Mouse (Mus musculus) CH12.LX (cell line): ENCODE results near the gene Ube4b. TPM values are rescaled to one million over a fixed set of nuclear protein-coding genes. Genes with fewer than 3 reads are reported as not detected.

Experiments used
- DNase-seq: peaks from one replicate; pipeline ENCODE4 v3.0.0-alpha.2; 2013; ENCODE audit errors: extremely low read depth
- H3K27ac ChIP-seq: 2 replicates; pipeline ENCODE4 v1.5.1; 2012; ENCODE audit warnings: low read depth, mild to moderate bottlenecking, control low read depth, moderate library complexity; ENCODE audit not compliant: insufficient read depth
- H3K27me3 ChIP-seq: replicated peaks from 2 replicates; pipeline ENCODE3; 2012; ENCODE audit warnings: inconsistent platforms
- H3K36me3 ChIP-seq, 2 experiments: replicated peaks in 1 of 2; 2 replicates each; pipeline versions ENCODE3 to v1.6.1; 2012; ENCODE audit warnings: inconsistent platforms in 1 of 2, low read length in 1 of 2, mild to moderate bottlenecking in 1 of 2, mixed read lengths in 1 of 2, moderate library complexity in 1 of 2; ENCODE audit not compliant: control insufficient read depth in 1 of 2, insufficient read depth in 1 of 2
- H3K4me1 ChIP-seq, 2 experiments: 2 replicates each; pipeline ENCODE4 v1.6.1; 2012; ENCODE audit warnings: inconsistent platforms in 1 of 2, moderate library complexity in 1 of 2; ENCODE audit not compliant: insufficient read depth in 2 of 2, control insufficient read depth in 1 of 2
- H3K4me2 ChIP-seq: 2 replicates; pipeline ENCODE4 v1.6.1; 2012; ENCODE audit warnings: low read depth, mild to moderate bottlenecking, control low read depth; ENCODE audit not compliant: poor library complexity, insufficient read depth, severe bottlenecking
- H3K4me3 ChIP-seq, 3 experiments: fragments of 150-350 bp in 1 of 3; sonication (generic) in 1 of 3; replicated peaks in 1 of 3; 2 replicates each; pipeline versions ENCODE3 to v1.5.1; 2011 to 2012; ENCODE audit warnings: low read depth in 2 of 3, low read length in 2 of 3, mild to moderate bottlenecking in 2 of 3, moderate library complexity in 2 of 3, control low read depth in 1 of 3, improper control_type of control experiment in 1 of 3, inconsistent platforms in 1 of 3, mixed read lengths in 1 of 3; ENCODE audit not compliant: poor library complexity in 1 of 3
- H3K79me2 ChIP-seq: replicated peaks from 2 replicates; pipeline ENCODE4 v1.6.1; 2012; ENCODE audit warnings: mild to moderate bottlenecking, moderate library complexity; ENCODE audit not compliant: control insufficient read depth, poor library complexity, insufficient read depth, severe bottlenecking; ENCODE audit errors: extremely low read depth
- H3K9ac ChIP-seq: 2 replicates; pipeline ENCODE4 v1.6.1; 2012; ENCODE audit warnings: low read depth, mild to moderate bottlenecking, control low read depth, moderate library complexity; ENCODE audit not compliant: insufficient read depth
- H3K9me3 ChIP-seq: replicated peaks from 2 replicates; pipeline ENCODE3; 2012; ENCODE audit warnings: low read length, inconsistent platforms, mixed read lengths
- CHD1 ChIP-seq: IDR thresholded peaks from 2 replicates; pipeline ENCODE4 v1.6.1; 2012; ENCODE audit warnings: low read depth, low read length, improper control_type of control experiment, inconsistent platforms
- ETS1 ChIP-seq: conservative IDR thresholded peaks from 2 replicates; pipeline ENCODE4 v1.6.1; 2012; ENCODE audit warnings: low read depth, mild to moderate bottlenecking, inconsistent platforms, low read length, improper control_type of control experiment, moderate library complexity
- KAT2A ChIP-seq: IDR thresholded peaks from 2 replicates; pipeline ENCODE4 v1.6.1; 2012; ENCODE audit warnings: low read length, improper control_type of control experiment, inconsistent platforms; ENCODE audit not compliant: insufficient replicate concordance
- MXI1 ChIP-seq: IDR thresholded peaks from 2 replicates; pipeline ENCODE4 v1.6.1; 2011; ENCODE audit warnings: mild to moderate bottlenecking, low read depth, low read length, improper control_type of control experiment
- NRF1 ChIP-seq: IDR thresholded peaks from 2 replicates; pipeline ENCODE4 v1.6.1; 2014; ENCODE audit warnings: low read depth, mild to moderate bottlenecking, inconsistent platforms, low read length, improper control_type of control experiment, moderate library complexity
- POLR2AphosphoS2 ChIP-seq: IDR thresholded peaks from 2 replicates; pipeline ENCODE4 v1.6.1; 2011; ENCODE audit warnings: low read depth, low read length, improper control_type of control experiment
- TCF12 ChIP-seq: IDR thresholded peaks from 2 replicates; pipeline ENCODE4 v1.6.1; 2014; ENCODE audit warnings: low read depth, mild to moderate bottlenecking, inconsistent platforms, low read length, improper control_type of control experiment
- ZC3H11A ChIP-seq: IDR thresholded peaks from 2 replicates; pipeline ENCODE4 v1.6.1; 2012; ENCODE audit warnings: low read depth, mild to moderate bottlenecking, inconsistent platforms, low read length, improper control_type of control experiment
- ZKSCAN1 ChIP-seq: IDR thresholded peaks from 2 replicates; pipeline ENCODE4 v1.6.1; 2012; ENCODE audit warnings: low read depth, inconsistent platforms, low read length, improper control_type of control experiment, borderline replicate concordance
- dilution Hi-C: fragments of 300-500 bp; cut with MboI; formaldehyde crosslinking; loops from 2 replicates; pipeline ENCODE4 v1.14.3; 2020; ENCODE audit warnings: low sequenced_read_pairs; ENCODE audit not compliant: extremely low pct_unique_long_range_greater_than_20kb, extremely low pct_ligation_motif_present
- in situ Hi-C: fragments of 300-500 bp; cut with MboI; formaldehyde crosslinking; loops from 3 replicates; pipeline ENCODE4 v1.14.3; 2019; ENCODE audit warnings: low sequenced_read_pairs, low pct_ligation_motif_present, low pct_unique_long_range_greater_than_20kb, mixed read lengths
- polyA plus RNA-seq: library from polyadenylated mRNA; unstranded; fragments of >175 nt; gene quantifications from 2 replicates; pipeline ENCODE4 v1.2.1, GENCODE M21; 2012; ENCODE audit warnings: low read depth; ENCODE audit not compliant: insufficient read length
- total RNA-seq, 2 experiments: library from RNA; depleted of rRNA; stranded (reverse); fragments of 300-350 nt in 1 of 2; fragments of >200 nt in 1 of 2; gene quantifications; 2 replicates each; pipeline ENCODE4 v1.2.3; 2012 to 2014

Ube4b gene
- total and polyA plus RNA-seq, 3 experiments: 13.1 to 60.0 (median 41.6) TPM

DNA sequence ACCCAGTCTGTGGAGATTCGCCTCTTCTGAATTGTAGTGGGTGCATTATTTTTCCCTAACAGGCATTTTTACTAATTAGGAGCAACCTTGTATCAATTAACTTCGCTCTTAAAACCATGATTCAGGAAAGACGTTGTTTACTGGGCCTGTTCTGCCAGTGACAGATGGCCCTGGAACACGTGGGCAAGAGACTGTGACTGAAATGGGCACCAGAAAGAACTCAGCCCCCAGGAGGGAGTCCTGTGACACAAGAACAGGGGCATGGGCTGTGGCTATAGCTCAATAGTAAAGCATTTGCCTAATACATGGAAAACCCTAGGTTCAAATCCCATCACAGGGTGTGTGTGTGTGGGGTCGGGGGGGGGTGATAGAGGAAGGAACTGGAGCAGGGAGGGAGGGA, 109.2 kb downstream of the Ube4b start:
- H3K4me3 ChIP-seq: no peak overlapping the region
- DNase-seq: no peak
- H3K36me3 ChIP-seq: no peaks in the 10 kb centered on the region
- in situ Hi-C loops: no loop called here
- dilution Hi-C loops: no loop called here
- no peaks in the 10 kb centered on the region for H3K79me2 ChIP-seq
- no peak overlapping the region for H3K27ac ChIP-seq
- H3K4me2 ChIP-seq: no peak overlapping the region
- TF ChIP-seq POLR2AphosphoS2 (no peak), NRF1 (no peak), ZC3H11A (no peak), CHD1 (no peak), ETS1 (no peak), KAT2A (no peak)
- peaks cover 9 to 13% of the 10 kb centered on the region in 2 experiments for H3K4me1 ChIP-seq
- H3K9me3 ChIP-seq: no peaks in the 10 kb centered on the region
- no peak overlapping the region for H3K9ac ChIP-seq
- H3K27me3 ChIP-seq: no peaks in the 10 kb centered on the region

DNA sequence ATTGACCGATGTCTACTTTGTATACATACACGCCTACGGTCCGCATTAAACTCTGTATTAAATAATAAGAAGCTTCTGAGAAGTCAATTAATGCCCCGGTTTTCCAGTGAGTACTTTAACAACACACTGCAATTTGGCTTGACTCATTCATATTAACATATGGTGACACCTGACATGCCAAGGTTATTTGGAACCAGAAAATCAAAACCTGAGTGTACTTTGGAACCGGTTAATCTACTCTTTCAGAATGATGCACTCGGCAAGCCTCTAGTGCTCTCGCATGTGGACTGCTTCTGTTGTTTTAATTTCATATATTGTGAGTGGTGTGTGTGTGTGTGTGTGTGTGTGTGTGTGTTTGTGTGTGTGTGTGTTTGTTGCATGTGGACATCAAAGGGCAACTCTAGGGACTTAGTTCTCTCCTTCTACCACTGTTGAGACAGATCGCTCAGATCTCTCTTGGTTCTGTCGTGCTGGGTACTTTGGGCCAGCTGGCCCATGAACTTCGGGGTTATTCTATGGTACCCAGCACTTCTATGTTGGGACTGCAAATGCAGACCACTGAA, 112.2 kb downstream of the Ube4b start:
- no peaks in the 10 kb centered on the region for H3K79me2 ChIP-seq
- H3K9ac ChIP-seq: no peak overlapping the region
- H3K36me3 ChIP-seq: no peaks in the 10 kb centered on the region
- no peak overlapping the region for H3K27ac ChIP-seq
- in situ Hi-C loops: no loop called here
- H3K4me3 ChIP-seq: no peak overlapping the region
- dilution Hi-C loops: no loop called here
- H3K27me3 ChIP-seq: no peaks in the 10 kb centered on the region
- no peak overlapping the region for H3K4me2 ChIP-seq
- TF ChIP-seq ZKSCAN1 (no peak), MXI1 (no peak)
- DNase-seq: no peak
- H3K9me3 ChIP-seq: no peaks in the 10 kb centered on the region
- peaks cover 3 to 7% of the 10 kb centered on the region in 2 experiments; a peak in 3 of 4 replicates for H3K4me1 ChIP-seq

DNA sequence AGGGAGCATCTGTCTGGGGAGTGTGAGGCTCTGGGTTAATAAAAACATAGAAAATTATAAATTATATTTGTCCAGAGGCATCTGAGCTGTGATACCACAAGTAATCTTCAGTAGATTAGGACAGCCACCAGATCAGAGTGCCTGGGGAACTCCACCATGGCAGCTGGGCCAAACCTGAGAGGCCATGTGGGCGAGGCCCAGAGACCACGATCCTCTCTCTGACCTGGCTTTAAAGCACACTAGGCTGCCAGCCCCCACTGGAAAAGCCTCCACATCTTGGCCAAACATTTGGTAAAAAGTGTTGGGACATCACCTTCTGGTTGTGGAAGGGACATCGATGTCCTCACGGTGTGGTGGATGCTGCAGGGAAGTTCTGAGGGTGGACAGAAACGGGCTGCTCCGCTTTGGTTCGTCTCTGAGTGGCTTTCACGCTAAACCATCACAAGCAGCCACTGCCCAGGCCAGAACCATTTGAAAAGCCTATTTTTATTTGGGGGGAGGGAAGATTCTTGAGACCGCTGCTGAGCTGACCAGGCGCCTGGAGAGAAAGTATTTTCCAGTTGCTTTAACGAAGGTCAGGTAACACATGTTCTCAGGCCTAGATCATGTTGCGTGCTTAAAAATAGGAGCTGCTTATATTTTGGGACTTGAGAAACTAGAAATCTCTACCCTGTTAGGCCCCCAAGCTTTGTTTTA, 112.8 kb downstream of the Ube4b start:
- DNase-seq: no peak
- Histone ChIP-seq H3K79me2 (no peaks in the 10 kb centered on the region), H3K36me3 (no peaks in the 10 kb centered on the region), H3K4me2 (no peak overlapping the region), H3K9ac (0 out of 2 replicates have a peak overlapping the region, but pooled peaks have one; percentile 1), H3K4me3 (no peak overlapping the region), H3K4me1 (peaks cover 3 to 7% of the 10 kb centered on the region in 2 experiments; a peak in 3 of 4 replicates), H3K27me3 (no peaks in the 10 kb centered on the region), H3K9me3 (no peaks in the 10 kb centered on the region), H3K27ac (no peak overlapping the region)
- in situ Hi-C loops: no loop called here
- TF ChIP-seq POLR2AphosphoS2 (no peak), TCF12 (0 out of 2 replicates have a peak, but pooled peaks have one; percentile 21)
- dilution Hi-C loops: no loop called here
